Mouse (Mus musculus): ENCODE measurements around the gene Med28. TPM values are rescaled to one million over a fixed set of nuclear protein-coding genes. Genes with fewer than 3 reads are reported as not detected.

Gene Med28
- 10 to 100 TPM; 91.8 to 96.5 TPM for total RNA-seq (2021)

- peak; percentile 96 for DNase-seq
- intact Hi-C loops (cut with DNase I): no loop called here
Measured at GRCm38 (mm10) chr5:45519960-45520808, at the start of gene Med28. Gene Med28 (plus strand): TSS chr5:45520229.

GRCm38 (mm10) chr5:45472880-45473450 is 47.1 kb upstream of the Med28 start:
- intact Hi-C loops (cut with DNase I): loop anchor here (10.0 kb wide), 1 partner anchor 872 kb away; no protein-coding TSS in a partner anchor
- DNase-seq: no peak

- DNase-seq: no peak
- intact Hi-C loops (cut with DNase I): loop anchor here (10.0 kb wide), 1 partner anchor 871 kb away; no protein-coding TSS in a partner anchor
Measured at GRCm38 (mm10) chr5:45473521-45473920, 46.5 kb upstream of the Med28 start.

GRCm38 (mm10) chr5:45474215-45474614 is 45.8 kb upstream of the Med28 start:
- intact Hi-C loops (cut with DNase I): loop anchor here (2.0 to 10.0 kb wide), 2 partner anchors 195 to 871 kb away; partner anchors contain the start of gene Ncapg
- peak; percentile 39 for DNase-seq

GRCm38 (mm10) chr5:45474758-45475157 is 45.3 kb upstream of the Med28 start:
- intact Hi-C loops (cut with DNase I): loop anchor here (2.0 to 10.0 kb wide), 2 partner anchors 194 to 870 kb away; partner anchors contain the start of gene Ncapg
- DNase-seq: no peak

- intact Hi-C loops (cut with DNase I): loop anchor here (2.0 to 10.0 kb wide), 2 partner anchors 193 to 869 kb away; partner anchors contain the start of gene Ncapg
Measured at GRCm38 (mm10) chr5:45475771-45476170, 44.3 kb upstream of the Med28 start.

DNA sequence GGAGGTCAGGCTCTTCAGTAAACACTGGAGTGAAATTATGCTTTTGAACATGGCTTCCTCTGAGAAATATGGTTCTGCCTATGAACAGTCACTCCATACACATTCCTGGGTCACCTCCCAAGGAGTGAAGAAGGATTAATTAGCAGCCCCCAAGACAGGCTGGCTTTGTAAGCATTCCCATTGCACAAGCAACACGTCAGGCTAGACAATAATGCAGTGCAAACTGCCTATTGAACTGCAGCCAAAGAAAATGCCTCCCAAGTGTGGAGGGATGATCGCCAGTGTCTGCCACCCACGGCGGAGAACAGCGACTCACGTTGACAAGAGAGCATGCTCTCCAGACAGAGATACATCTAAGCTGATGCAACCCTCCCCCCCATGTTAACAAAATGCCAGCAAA is 43.7 kb upstream of the Med28 start:
- peak; percentile 39 for DNase-seq
- intact Hi-C loops (cut with DNase I): loop anchor here (10.0 kb wide), 1 partner anchor 869 kb away; no protein-coding TSS in a partner anchor

More at GRCm38 (mm10) chr5:45475771-45476170, 44.3 kb upstream of the Med28 start:
- DNase-seq: no peak

DNA sequence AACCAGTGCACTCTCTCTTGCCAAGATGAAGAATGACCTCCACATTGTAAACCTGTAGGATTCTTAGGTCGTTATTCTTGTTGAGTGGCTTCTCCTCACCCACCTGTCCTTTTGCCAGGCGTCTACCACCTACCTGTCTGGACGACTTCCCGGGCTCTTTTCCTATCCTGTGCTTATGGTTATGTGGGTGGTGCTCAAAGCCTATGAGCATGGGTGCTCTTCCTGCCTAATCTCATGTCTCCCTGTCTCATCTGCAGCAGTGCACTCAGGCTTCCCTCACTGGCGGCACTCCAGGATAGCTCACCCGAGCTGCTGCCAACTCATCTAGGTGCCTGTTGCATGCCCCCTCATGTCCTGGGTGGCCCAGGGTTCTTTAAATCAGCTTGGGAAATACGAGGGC is 42.4 kb upstream of the Med28 start:
- DNase-seq: peak; percentile 35
- intact Hi-C loops (cut with DNase I): loop anchor here (10.0 kb wide), 1 partner anchor 867 kb away; no protein-coding TSS in a partner anchor

GRCm38 (mm10) chr5:45480066-45480465 is 40.0 kb upstream of the Med28 start:
- DNase-seq: no peak
- intact Hi-C loops (cut with DNase I): no loop called here

- intact Hi-C loops (cut with DNase I): no loop called here
- DNase-seq: no peak
Measured at GRCm38 (mm10) chr5:45481125-45481524, 38.9 kb upstream of the Med28 start.

DNA sequence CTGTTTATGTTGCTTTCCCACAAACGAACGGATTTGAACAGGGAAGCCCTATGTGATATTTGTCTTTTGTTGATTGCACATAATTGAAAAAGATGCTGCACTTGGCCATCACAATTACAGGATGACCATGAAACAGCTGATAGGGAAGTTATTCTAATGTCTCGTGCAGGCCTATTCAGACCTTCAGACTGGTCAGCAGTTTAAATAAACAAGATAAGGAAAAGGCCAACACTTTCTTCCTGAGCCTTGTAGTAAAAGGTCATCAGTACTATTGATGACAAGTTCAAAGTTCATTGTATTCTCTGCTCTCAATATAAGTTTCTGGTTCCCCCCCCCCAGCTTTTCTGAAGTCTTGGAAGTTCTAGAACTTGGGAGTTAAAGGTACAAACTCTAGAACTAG is 37.4 kb upstream of the Med28 start:
- DNase-seq: no peak
- intact Hi-C loops (cut with DNase I): no loop called here

GRCm38 (mm10) chr5:45483654-45484053 is 36.4 kb upstream of the Med28 start:
- intact Hi-C loops (cut with DNase I): no loop called here
- DNase-seq: no peak

- DNase-seq: no peak
- intact Hi-C loops (cut with DNase I): no loop called here
Measured at GRCm38 (mm10) chr5:45491776-45492175, 28.3 kb upstream of the Med28 start.

- intact Hi-C loops (cut with DNase I): no loop called here
- peak; percentile 99 for DNase-seq
Measured at GRCm38 (mm10) chr5:45493191-45494092, 26.6 kb upstream of the Med28 start, which contains the start of gene Lap3. Gene Lap3 (plus strand): TSS chr5:45493374.

DNA sequence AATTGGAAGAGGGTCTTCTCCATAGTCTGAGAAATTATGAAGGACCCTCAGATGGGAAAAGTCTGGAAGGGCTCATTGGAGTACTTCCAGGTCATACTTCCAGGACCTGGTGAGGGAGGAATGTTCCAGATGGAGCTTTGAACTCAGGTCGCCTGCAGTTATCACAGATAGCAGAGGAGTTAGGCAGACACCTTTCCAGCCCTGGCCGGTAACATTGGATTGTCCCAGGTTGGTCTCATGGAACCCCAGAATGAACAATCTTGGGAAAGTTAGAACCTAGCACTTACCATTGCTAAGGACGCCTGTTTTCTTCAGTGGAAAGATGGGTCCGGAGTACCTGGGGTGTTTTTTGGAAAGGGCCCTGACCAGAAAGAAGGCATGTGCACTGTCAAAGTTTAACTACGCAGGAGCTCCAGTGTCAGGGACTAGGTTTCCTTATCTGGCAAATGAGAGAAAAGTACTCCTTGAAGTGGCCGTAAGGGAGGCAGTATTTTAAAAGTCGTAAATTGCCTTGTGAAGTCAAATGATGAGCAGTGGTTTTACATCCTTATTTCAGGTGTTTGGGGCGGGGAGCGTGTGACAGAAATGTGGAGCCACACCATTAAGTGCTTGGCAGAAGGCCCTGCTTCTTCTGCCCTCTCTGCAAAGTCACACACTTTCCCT is 25.8 kb upstream of the Med28 start:
- DNase-seq: no peak
- intact Hi-C loops (cut with DNase I): no loop called here

GRCm38 (mm10) chr5:45495429-45495975 is 24.5 kb upstream of the Med28 start:
- intact Hi-C loops (cut with DNase I): no loop called here
- DNase-seq: no peak

- intact Hi-C loops (cut with DNase I): no loop called here
Measured at GRCm38 (mm10) chr5:45496042-45496441, 24.0 kb upstream of the Med28 start.

DNA sequence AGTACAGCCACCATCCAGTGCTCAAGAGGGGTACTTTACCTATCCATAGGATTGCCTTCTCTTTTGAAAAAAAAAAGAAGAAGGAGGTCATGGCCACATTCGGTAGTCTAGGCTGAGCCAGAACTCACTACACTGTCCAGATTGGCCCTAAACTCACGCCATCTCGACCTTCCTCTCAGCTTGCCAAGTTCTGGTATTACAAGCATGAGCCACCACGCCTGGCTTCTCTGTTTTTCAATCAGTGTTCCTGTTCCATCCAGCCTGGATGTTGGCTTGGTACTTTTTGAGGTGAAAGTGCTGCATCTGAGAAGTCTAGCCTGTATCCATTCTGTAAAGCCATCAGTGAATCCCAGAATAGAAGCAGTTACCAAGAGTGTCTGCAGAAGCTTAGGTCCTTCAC is 23.6 kb upstream of the Med28 start:
- intact Hi-C loops (cut with DNase I): no loop called here
- DNase-seq: no peak

More at GRCm38 (mm10) chr5:45496042-45496441, 24.0 kb upstream of the Med28 start:
- no peak for DNase-seq

DNA sequence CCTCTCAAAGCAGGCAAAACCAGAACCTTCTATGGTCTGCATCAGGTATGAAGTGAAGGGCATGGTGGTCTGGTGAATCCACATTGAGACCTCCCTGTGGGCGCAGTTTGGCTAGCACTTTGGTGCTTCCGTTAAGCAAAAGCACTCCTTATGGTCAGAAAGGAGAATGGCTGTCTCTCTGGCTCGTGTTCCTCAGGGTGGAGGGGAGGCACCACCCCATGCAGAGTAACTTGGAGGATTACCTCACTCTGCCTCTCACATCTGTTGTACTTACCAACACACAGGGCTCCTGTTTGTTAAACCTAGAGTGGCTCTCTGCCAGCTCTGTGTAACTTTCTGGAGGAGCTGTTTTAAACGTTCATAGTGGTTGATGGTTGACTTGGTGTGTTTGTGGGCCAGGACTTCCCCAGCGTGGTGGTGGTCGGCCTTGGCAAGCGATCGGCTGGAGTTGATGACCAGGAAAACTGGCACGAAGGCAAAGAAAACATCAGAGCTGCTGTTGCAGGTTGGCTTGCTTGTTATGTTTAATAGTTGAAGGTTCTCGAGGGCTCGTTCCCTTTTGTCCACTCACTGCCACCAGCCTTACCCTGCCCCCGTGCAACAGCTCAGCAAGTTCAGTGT is 23.0 kb upstream of the Med28 start:
- DNase-seq: no peak
- intact Hi-C loops (cut with DNase I): no loop called here

Measured in left cerebral cortex, postnatal 4 days (tissue).